ENCODE assay signal across 20 mouse cellular contexts in the genomic region with DNA sequence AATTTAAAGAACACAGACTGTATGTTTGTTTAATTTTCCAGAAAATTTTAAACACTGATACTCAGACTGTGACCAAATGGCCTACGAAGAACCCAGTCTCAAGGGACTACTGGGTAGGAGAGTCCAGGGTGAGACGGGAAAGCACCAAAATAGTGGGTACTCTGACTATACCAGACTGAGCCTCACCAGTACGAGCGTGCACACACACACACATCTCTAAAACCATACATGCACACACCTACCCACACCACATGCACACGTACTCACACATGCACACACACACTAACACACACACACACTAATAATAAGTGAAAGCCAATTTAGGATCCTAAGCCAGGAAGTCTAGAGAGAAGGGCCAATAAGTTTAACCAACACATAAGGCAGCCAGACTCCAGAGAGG.
DNase-seq lines count a peak whose midpoint lies in the region; ATAC-seq and TF ChIP-seq lines count a peak whose summit lies in the region.
"Had no signal": no experiment of that assay in that cellular context is flagged by ENCODE, and none has a peak within 500 bp of the region (broad histone marks: within the 10 kb centered on the region; RNA-seq: fewer than 3 reads in every experiment).

No protein-coding gene starts in this region.

- DNase-seq in heart, adult 11 months: peak; percentile 49
- DNase-seq in heart, adult 9 months (ENCODE audit: low spot score in 2 of 2): no peak
- no peak for DNase-seq in limb, embryonic 10.5 days (ENCODE audit: low spot score)
- DNase-seq in gastrocnemius, adult 2 months: no peak
- DNase-seq: adrenal gland, adult 8-10 months; cerebellum, adult 11 months; cerebellum, adult 8-10 months; cerebellum, postnatal 14 days; embryo, embryonic 11 days; gastrocnemius, postnatal 14 days; heart, postnatal 36 days had no signal

- 0 out of 2 replicates have a peak, but pooled peaks cover 3% of the 10 kb centered on the region for H3K36me3 ChIP-seq in limb, embryonic 12.5 days
- H3K36me3 ChIP-seq in limb, embryonic 10.5 days: no peaks in the 10 kb centered on the region
- no peaks in the 10 kb centered on the region for H3K36me3 ChIP-seq in neural tube, embryonic 13.5 days
- H3K36me3 ChIP-seq in neural tube, embryonic 15.5 days: no peaks in the 10 kb centered on the region
- peaks cover 4% of the 10 kb centered on the region; the same call in 1 of the 2 replicates for H3K36me3 ChIP-seq in limb, embryonic 13.5 days
- H3K36me3 ChIP-seq: embryonic facial prominence, embryonic 12.5 days; forebrain, embryonic 12.5 days; hindbrain, embryonic 15.5 days had no signal

- no peak overlapping the region for H3K4me3 ChIP-seq in limb, embryonic 12.5 days (replicated peaks)
- H3K4me3 ChIP-seq in limb, embryonic 10.5 days: no peak overlapping the region
- H3K4me3 ChIP-seq in neural tube, embryonic 13.5 days: no peak overlapping the region
- no peak overlapping the region for H3K4me3 ChIP-seq in neural tube, embryonic 15.5 days (replicated peaks)
- H3K4me3 ChIP-seq in limb, embryonic 13.5 days: no peak overlapping the region
- H3K4me3 ChIP-seq in gastrocnemius, adult 2 months: no peak overlapping the region
- H3K4me3 ChIP-seq: embryonic facial prominence, embryonic 12.5 days; forebrain, embryonic 12.5 days; heart, embryonic 13.5 days; hindbrain, embryonic 15.5 days had no signal

- H3K27me3 ChIP-seq in limb, embryonic 12.5 days: no peaks in the 10 kb centered on the region
- H3K27me3 ChIP-seq in limb, embryonic 10.5 days (ENCODE audit: low read depth, poor library complexity, severe bottlenecking): no peaks in the 10 kb centered on the region
- no peaks in the 10 kb centered on the region for H3K27me3 ChIP-seq in neural tube, embryonic 13.5 days
- no peaks in the 10 kb centered on the region for H3K27me3 ChIP-seq in neural tube, embryonic 15.5 days (replicated peaks)
- H3K27me3 ChIP-seq in limb, embryonic 13.5 days: no peaks in the 10 kb centered on the region
- H3K27me3 ChIP-seq: embryonic facial prominence, embryonic 12.5 days; forebrain, embryonic 12.5 days; heart, embryonic 13.5 days; hindbrain, embryonic 15.5 days had no signal

- no peaks in the 10 kb centered on the region for H3K9me3 ChIP-seq in limb, embryonic 12.5 days
- no peaks in the 10 kb centered on the region for H3K9me3 ChIP-seq in limb, embryonic 10.5 days (replicated peaks)
- H3K9me3 ChIP-seq in neural tube, embryonic 13.5 days: no peaks in the 10 kb centered on the region
- no peaks in the 10 kb centered on the region for H3K9me3 ChIP-seq in neural tube, embryonic 15.5 days (replicated peaks)
- no peaks in the 10 kb centered on the region for H3K9me3 ChIP-seq in limb, embryonic 13.5 days
- H3K9me3 ChIP-seq: embryonic facial prominence, embryonic 12.5 days; forebrain, embryonic 12.5 days; heart, embryonic 13.5 days; hindbrain, embryonic 15.5 days had no signal

- intact Hi-C loops in gastrocnemius, adult 2 months (cut with DNase I): no loop called here

- 83% methylated on average over 5 of the region's 5 CpGs for WGBS in limb, embryonic 12.5 days
- WGBS in limb, embryonic 10.5 days: 91% methylated on average over 5 of the region's 5 CpGs
- WGBS in neural tube, embryonic 13.5 days: 85% methylated on average over 5 of the region's 5 CpGs
- 85% methylated on average over 5 of the region's 5 CpGs for WGBS in neural tube, embryonic 15.5 days
- WGBS in limb, embryonic 13.5 days: 67% methylated on average over 5 of the region's 5 CpGs

- peak overlapping the region; percentile 56; the same call in 1 of the 2 replicates for H3K27ac ChIP-seq in limb, embryonic 12.5 days
- H3K27ac ChIP-seq in limb, embryonic 10.5 days: no peak overlapping the region
- no peak overlapping the region for H3K27ac ChIP-seq in neural tube, embryonic 13.5 days (replicated peaks)
- H3K27ac ChIP-seq in neural tube, embryonic 15.5 days (replicated peaks): no peak overlapping the region
- no peak overlapping the region for H3K27ac ChIP-seq in limb, embryonic 13.5 days
- no peak overlapping the region for H3K27ac ChIP-seq in gastrocnemius, adult 2 months
- H3K27ac ChIP-seq: forebrain, embryonic 12.5 days; heart, embryonic 13.5 days; hindbrain, embryonic 15.5 days had no signal

- H3K4me2 ChIP-seq in limb, embryonic 12.5 days: no peak overlapping the region
- no peak overlapping the region for H3K4me2 ChIP-seq in neural tube, embryonic 13.5 days
- H3K4me2 ChIP-seq in neural tube, embryonic 15.5 days: no peak overlapping the region
- H3K4me2 ChIP-seq in limb, embryonic 13.5 days (replicated peaks): no peak overlapping the region
- H3K4me2 ChIP-seq: embryonic facial prominence, embryonic 12.5 days; forebrain, embryonic 12.5 days; heart, embryonic 13.5 days; hindbrain, embryonic 15.5 days had no signal

- TF ChIP-seq CTCF in gastrocnemius, adult 2 months (IDR thresholded peaks at IDR 0.05): no peak

- ATAC-seq in limb, embryonic 12.5 days (ENCODE audit: insufficient number of reproducible peaks, insufficient read depth, low FRiP score, low TSS enrichment, low read depth): peak; percentile 65; the same call in 1 of the 2 replicates
- 0 out of 2 replicates have a peak, but pooled peaks have one; percentile 32 for ATAC-seq in neural tube, embryonic 13.5 days (ENCODE audit: low read depth)
- no peak for ATAC-seq in neural tube, embryonic 15.5 days (ENCODE audit: low FRiP score)
- peak; percentile 81 for ATAC-seq in limb, embryonic 13.5 days (ENCODE audit: low FRiP score, low read depth)
- ATAC-seq: forebrain, embryonic 16.5 days had no signal

- peaks cover 16% of the 10 kb centered on the region for H3K4me1 ChIP-seq in limb, embryonic 12.5 days (replicated peaks)
- no peaks in the 10 kb centered on the region for H3K4me1 ChIP-seq in limb, embryonic 10.5 days
- H3K4me1 ChIP-seq in neural tube, embryonic 13.5 days (replicated peaks): peaks cover 6% of the 10 kb centered on the region
- H3K4me1 ChIP-seq in neural tube, embryonic 15.5 days: no peaks in the 10 kb centered on the region
- H3K4me1 ChIP-seq in limb, embryonic 13.5 days: peaks cover 35% of the 10 kb centered on the region
- H3K4me1 ChIP-seq: embryonic facial prominence, embryonic 12.5 days; heart, embryonic 13.5 days had no signal

- H3K9ac ChIP-seq in limb, embryonic 12.5 days (replicated peaks): no peak overlapping the region
- no peak overlapping the region for H3K9ac ChIP-seq in neural tube, embryonic 13.5 days
- H3K9ac ChIP-seq in neural tube, embryonic 15.5 days (replicated peaks): no peak overlapping the region
- no peak overlapping the region for H3K9ac ChIP-seq in limb, embryonic 13.5 days
- H3K9ac ChIP-seq: embryonic facial prominence, embryonic 12.5 days; forebrain, embryonic 12.5 days; heart, embryonic 13.5 days; hindbrain, embryonic 15.5 days had no signal
